Mouse (Mus musculus) heart, embryonic 10.5 days (tissue): ENCODE measurements at regions not wholly inside any gene's neighbourhood (a gene's known extent, or its start where the extent isn't known, plus 50 kb on each side); places are given as distances from the start of the nearest gene placed in this dataset.

Experiments used
- DNase-seq: peaks from one replicate; pipeline ENCODE4 v3.0.0-alpha.2; 2017; ENCODE audit warnings: low spot score
- H3K27ac ChIP-seq: fragments of 300-500 bp; sonication (generic); 2 replicates; pipeline ENCODE4 v1.5.1; 2016; ENCODE audit warnings: mild to moderate bottlenecking
- H3K27me3 ChIP-seq: fragments of 300-500 bp; sonication (generic); 2 replicates; pipeline ENCODE4 v1.6.1; 2016; ENCODE audit warnings: mild to moderate bottlenecking; ENCODE audit not compliant: poor library complexity, insufficient read depth, severe bottlenecking
- H3K36me3 ChIP-seq: fragments of 300-500 bp; sonication (generic); 2 replicates; pipeline ENCODE4 v1.6.1; 2016; ENCODE audit warnings: mild to moderate bottlenecking, moderate library complexity
- H3K4me1 ChIP-seq: fragments of 300-500 bp; sonication (generic); 2 replicates; pipeline ENCODE4 v1.6.1; 2016; ENCODE audit warnings: mild to moderate bottlenecking
- H3K4me3 ChIP-seq: fragments of 300-500 bp; sonication (generic); 2 replicates; pipeline ENCODE4 v1.5.1; 2016; ENCODE audit warnings: mild to moderate bottlenecking, moderate library complexity
- H3K9me3 ChIP-seq: fragments of 300-500 bp; sonication (generic); 2 replicates; pipeline ENCODE4 v1.6.1; 2016; ENCODE audit warnings: mild to moderate bottlenecking, moderate library complexity
- WGBS: fragments of 180-500 bp; shearing (Covaris S2); methylation state at CpG from one replicate; pipeline ENCODE4 v1.1.7; 2016; 5-methylcytosine and 5-hydroxymethylcytosine counted together

GRCm38 (mm10) chrX:140279266-140279665, 62.8 kb upstream of the Frmpd3 start:
- peaks cover 85% of the 10 kb centered on the region for H3K27me3 ChIP-seq
- H3K4me1 ChIP-seq: no peaks in the 10 kb centered on the region
- 17% methylated on average over 6 of the region's 6 CpGs for WGBS
- H3K36me3 ChIP-seq: no peaks in the 10 kb centered on the region
- no peak overlapping the region for H3K27ac ChIP-seq
- H3K4me3 ChIP-seq: no peak overlapping the region
- no peak for DNase-seq
- H3K9me3 ChIP-seq: no peaks in the 10 kb centered on the region

GRCm38 (mm10) chrX:140280016-140280415, 62.0 kb upstream of the Frmpd3 start:
- peaks cover 78% of the 10 kb centered on the region for H3K27me3 ChIP-seq
- no peaks in the 10 kb centered on the region for H3K9me3 ChIP-seq
- no peak for DNase-seq
- no peak overlapping the region for H3K27ac ChIP-seq
- H3K4me3 ChIP-seq: 0 out of 2 replicates have a peak overlapping the region, but pooled peaks have one; percentile 18
- H3K4me1 ChIP-seq: no peaks in the 10 kb centered on the region
- no peaks in the 10 kb centered on the region for H3K36me3 ChIP-seq
- WGBS: 17% methylated on average over 12 of the region's 12 CpGs
